Mouse (Mus musculus): ENCODE measurements around the gene Mtfr1l.

- TF ChIP-seq CTCF (IDR thresholded peaks at IDR 0.05; ENCODE audit: extremely low read depth, insufficient read depth, insufficient read length, insufficient replicate concordance) (peak; percentile 69; the same call in 1 of the 2 replicates), POLR2A (IDR thresholded peaks at IDR 0.05; ENCODE audit: low read depth, low read length) (no peak)
Measured at GRCm38 (mm10) chr4:134583513-134583912, 48.3 kb upstream of the Mtfr1l start.
